Mouse (Mus musculus) limb, embryonic 11.5 days (tissue): ENCODE measurements around the gene Cops3. TPM values are rescaled to one million over a fixed set of nuclear protein-coding genes. Genes with fewer than 3 reads are reported as not detected.

Source experiments
- ATAC-seq: fragments of 200-750 bp; cut with Nextera tagmentation; 2 replicates; pipeline ENCODE4 v1.8.0; 2017; ENCODE audit warnings: low read depth; ENCODE audit not compliant: insufficient number of reproducible peaks, low FRiP score, low TSS enrichment
- DNase-seq: peaks from one replicate; pipeline ENCODE4 v3.0.0-alpha.2; 2015; ENCODE audit warnings: low spot score
- H3K27ac ChIP-seq: fragments of 300-500 bp; sonication (generic); replicated peaks from 2 replicates; pipeline ENCODE4 v1.5.1; 2014; ENCODE audit warnings: low read depth, mild to moderate bottlenecking, low read length
- H3K27me3 ChIP-seq: fragments of 300-500 bp; sonication (generic); 2 replicates; pipeline ENCODE4 v1.6.1; 2014; ENCODE audit warnings: mild to moderate bottlenecking, low read length, mixed read lengths; ENCODE audit not compliant: control insufficient read depth, insufficient read depth
- H3K36me3 ChIP-seq: fragments of 300-500 bp; sonication (generic); 2 replicates; pipeline ENCODE4 v1.6.1; 2014; ENCODE audit warnings: mild to moderate bottlenecking, low read length, moderate library complexity, mixed read lengths; ENCODE audit not compliant: control insufficient read depth, insufficient read depth
- H3K4me1 ChIP-seq: fragments of 300-500 bp; sonication (generic); 2 replicates; pipeline ENCODE4 v1.6.1; 2014; ENCODE audit warnings: low read length, mixed read lengths; ENCODE audit not compliant: control insufficient read depth, insufficient read depth
- H3K4me2 ChIP-seq: fragments of 300-500 bp; sonication (generic); 2 replicates; pipeline ENCODE4 v1.6.1; 2014; ENCODE audit warnings: low read depth, mild to moderate bottlenecking, moderate library complexity; ENCODE audit not compliant: severe bottlenecking
- H3K4me3 ChIP-seq: fragments of 300-500 bp; sonication (generic); 2 replicates; pipeline ENCODE4 v1.5.1; 2014; ENCODE audit warnings: low read depth, low read length
- H3K9ac ChIP-seq: fragments of 300-500 bp; sonication (generic); 2 replicates; pipeline ENCODE4 v1.6.1; 2014; ENCODE audit warnings: mild to moderate bottlenecking, low read length
- H3K9me3 ChIP-seq: fragments of 300-500 bp; sonication (generic); 2 replicates; pipeline ENCODE4 v1.6.1; 2016; ENCODE audit warnings: low read length; ENCODE audit not compliant: control insufficient read depth
- WGBS: fragments of 180-500 bp; shearing (Covaris S2); extraction: QIAGEN DNeasy Blood & Tissue Kit; methylation state at CpG from one replicate; pipeline ENCODE4 v1.1.7; 2014; 5-methylcytosine and 5-hydroxymethylcytosine counted together
- polyA plus RNA-seq: library from polyadenylated mRNA; unstranded; fragments of >200 nt; fragmentation: Nextera tagmentation; extraction: Ambion mirVana; gene quantifications from 2 replicates; pipeline ENCODE4 v1.2.1, GENCODE M21; 2014

The Cops3 gene
- polyA plus RNA-seq, 1 experiment from 2014 or later = 250 TPM

DNA sequence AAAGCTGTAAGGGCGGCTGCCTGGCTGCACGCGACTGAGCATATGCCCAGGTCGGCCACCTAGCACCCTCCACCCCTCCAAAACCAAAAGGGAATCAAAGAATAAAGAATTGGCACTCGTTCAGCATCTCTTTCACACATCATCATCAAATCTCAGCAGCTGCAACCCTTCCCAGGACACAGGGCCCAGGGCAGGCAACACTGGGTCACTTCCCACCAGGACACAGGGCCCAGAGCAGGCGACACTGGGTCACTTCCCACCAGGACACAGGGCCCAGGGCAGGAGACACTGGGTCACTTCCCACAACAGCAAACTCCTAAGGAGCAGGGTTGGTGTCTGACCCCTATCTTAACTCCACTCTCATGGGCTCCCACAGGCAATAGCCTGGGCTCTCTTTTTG lies 46.2 kb downstream of the Cops3 start:
- H3K4me3 ChIP-seq = no peak overlapping the region
- H3K9me3 ChIP-seq = no peaks in the 10 kb centered on the region
- no peaks in the 10 kb centered on the region for H3K27me3 ChIP-seq
- no peak overlapping the region for H3K27ac ChIP-seq
- H3K9ac ChIP-seq = no peak overlapping the region
- H3K36me3 ChIP-seq = peaks cover 14% of the 10 kb centered on the region
- H3K4me1 ChIP-seq = no peaks in the 10 kb centered on the region
- DNase-seq (no peak), ATAC-seq (no peak)
- no peak overlapping the region for H3K4me2 ChIP-seq
- WGBS = 88% methylated on average over 6 of the region's 6 CpGs

DNA sequence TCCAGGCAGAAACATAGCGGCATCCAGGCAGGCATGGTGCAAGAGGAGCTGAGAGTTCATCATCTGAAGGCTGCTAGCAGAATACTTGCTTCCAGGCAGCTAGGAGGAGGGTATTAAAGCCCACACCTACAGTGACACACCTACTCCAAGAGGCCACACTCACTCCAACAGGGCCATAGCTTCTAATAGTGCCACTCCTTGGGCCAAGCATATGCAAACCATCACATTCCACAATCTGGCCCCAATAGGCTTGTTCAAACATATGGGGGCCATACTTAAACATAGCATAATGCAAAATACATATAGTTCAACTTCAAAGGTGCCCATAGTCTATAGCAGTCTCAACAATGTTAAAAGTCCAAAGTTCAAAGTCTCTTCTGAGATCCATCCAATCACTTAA lies 50.3 kb downstream of the Cops3 start:
- no peak for ATAC-seq

DNA sequence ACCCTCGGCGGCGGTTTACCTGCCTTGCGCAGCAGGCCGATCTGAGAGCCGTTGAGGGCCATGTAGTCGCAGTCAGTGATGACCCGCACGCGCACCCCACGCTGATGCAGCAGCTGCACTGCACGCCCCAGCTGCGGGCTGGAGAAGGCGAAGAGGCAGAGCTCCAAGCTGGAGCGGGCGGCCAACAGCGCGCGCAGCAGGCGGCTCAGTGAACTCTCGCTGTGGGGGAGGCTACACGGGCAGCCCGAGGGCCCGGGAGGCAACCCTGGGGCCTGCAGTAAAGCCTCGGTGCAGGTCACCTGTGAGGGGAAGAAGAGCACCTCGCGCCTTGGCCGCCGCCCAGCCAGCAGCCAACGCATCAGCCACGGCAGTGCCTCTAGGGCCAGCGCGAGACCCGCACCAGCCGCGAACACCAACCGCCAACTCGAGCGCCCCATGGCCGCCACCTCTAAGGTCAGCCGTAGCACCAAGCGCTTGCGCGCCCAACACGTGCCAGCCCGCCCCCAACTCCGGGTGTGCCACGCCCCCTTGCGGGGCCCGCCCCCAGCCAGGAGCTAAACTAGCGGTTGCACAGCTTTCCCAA lies 52.3 kb downstream of the Cops3 start, which contains the start of gene Pld6:
Gene Pld6 (minus strand): TSS at position 447 of the 583 bp plus-strand sequence.
- no peak within 1 kb of the TSS for H3K27ac ChIP-seq
- WGBS = 1% methylated on average over 51 of the region's 51 CpGs
- H3K4me1 ChIP-seq = peaks cover 6% of the 10 kb centered on the region
- ATAC-seq = peak; percentile 75; the same call in 1 of the 2 replicates
- H3K36me3 ChIP-seq = peaks cover 3% of the 10 kb centered on the region
- H3K4me2 ChIP-seq = peak within 1 kb of the TSS; percentile 95
- H3K9me3 ChIP-seq = no peaks in the 10 kb centered on the region
- no peaks in the 10 kb centered on the region for H3K27me3 ChIP-seq
- H3K9ac ChIP-seq = peak within 1 kb of the TSS; percentile 70
- H3K4me3 ChIP-seq = peak within 1 kb of the TSS; percentile 42
- peak; percentile 83 for DNase-seq

More for the DNA sequence above, 50.3 kb downstream of the Cops3 start:
- Histone ChIP-seq H3K4me3 (no peak overlapping the region), H3K4me2 (no peak overlapping the region), H3K27me3 (no peaks in the 10 kb centered on the region), H3K9me3 (no peaks in the 10 kb centered on the region), H3K36me3 (peaks cover 8% of the 10 kb centered on the region), H3K9ac (no peak overlapping the region), H3K27ac (no peak overlapping the region), H3K4me1 (peaks cover 6% of the 10 kb centered on the region)
- 91% methylated on average over 1 of the region's 1 CpGs for WGBS
- DNase-seq = no peak

DNA sequence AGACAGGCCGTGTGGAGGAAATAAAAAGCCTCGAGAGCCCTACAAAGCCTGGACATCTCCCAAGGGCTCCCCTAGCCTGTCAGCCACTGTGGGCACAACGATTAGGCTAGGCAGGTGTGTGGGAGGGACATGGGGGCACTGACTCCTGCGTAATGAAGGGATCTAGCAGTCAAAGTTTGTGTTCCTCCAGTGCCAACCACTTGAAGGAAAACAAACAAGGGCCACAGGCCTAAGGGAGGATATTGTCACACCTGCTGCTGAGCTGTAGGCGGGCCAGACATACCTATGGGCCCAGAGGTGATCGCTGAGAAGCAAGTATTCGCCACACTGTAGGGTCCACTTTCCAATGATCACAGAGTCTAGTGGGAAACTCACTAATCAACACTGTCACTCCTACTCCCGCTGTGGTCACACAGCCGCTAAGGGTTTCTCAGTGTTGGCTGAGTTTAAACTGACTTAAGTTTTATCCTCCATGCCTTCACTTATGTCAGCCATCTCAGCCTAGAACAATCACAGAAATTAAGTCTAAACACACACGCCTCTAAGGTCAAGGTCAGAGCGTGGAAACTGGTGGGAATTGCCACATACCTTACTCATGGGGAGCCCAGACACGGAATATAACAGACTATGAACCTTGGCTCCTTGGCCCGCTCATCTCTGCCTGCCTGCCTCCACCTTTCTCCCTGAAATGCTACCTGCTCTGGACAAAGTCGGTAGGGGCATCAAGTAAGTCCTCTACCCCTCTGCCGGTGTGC lies 53.0 kb downstream of the Cops3 start:
- no peak overlapping the region for H3K27ac ChIP-seq
- no peak overlapping the region; the same call in 1 of the 2 replicates for H3K9ac ChIP-seq
- H3K4me2 ChIP-seq = peak overlapping the region; percentile 95
- peak overlapping the region; percentile 42 for H3K4me3 ChIP-seq
- no peaks in the 10 kb centered on the region for H3K27me3 ChIP-seq
- ATAC-seq (no peak), DNase-seq (no peak)
- no peaks in the 10 kb centered on the region; the same call in 1 of the 2 replicates for H3K36me3 ChIP-seq
- WGBS = 49% methylated on average over 15 of the region's 15 CpGs
- H3K9me3 ChIP-seq = no peaks in the 10 kb centered on the region
- H3K4me1 ChIP-seq = peaks cover 6% of the 10 kb centered on the region

DNA sequence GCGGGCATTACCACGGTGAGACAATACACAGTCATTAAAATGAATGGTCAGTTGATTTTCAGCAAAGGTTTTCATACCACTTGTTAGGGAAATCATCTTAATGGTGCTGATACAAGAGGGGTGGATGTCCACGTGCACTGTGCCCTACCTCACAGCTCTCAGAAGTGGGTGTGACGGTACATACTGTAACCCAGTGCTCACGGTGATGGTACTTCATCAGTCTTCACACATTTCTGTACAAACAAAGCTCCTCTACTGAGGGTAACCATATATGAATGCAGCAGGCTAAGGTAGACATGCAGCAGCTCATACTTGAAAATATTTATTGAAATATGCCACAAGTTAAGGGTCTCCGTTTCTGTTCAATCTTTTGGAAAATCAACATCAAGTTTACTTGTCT lies 56.0 kb downstream of the Cops3 start:
- H3K36me3 ChIP-seq = no peaks in the 10 kb centered on the region; the same call in 1 of the 2 replicates
- no peak overlapping the region for H3K27ac ChIP-seq
- H3K27me3 ChIP-seq = no peaks in the 10 kb centered on the region
- H3K9me3 ChIP-seq = no peaks in the 10 kb centered on the region
- DNase-seq = no peak
- no peak overlapping the region for H3K9ac ChIP-seq
- H3K4me3 ChIP-seq = no peak overlapping the region
- peaks cover 6% of the 10 kb centered on the region for H3K4me1 ChIP-seq
- H3K4me2 ChIP-seq = no peak overlapping the region
- no peak for ATAC-seq
- WGBS = 92% methylated on average over 6 of the region's 6 CpGs

DNA sequence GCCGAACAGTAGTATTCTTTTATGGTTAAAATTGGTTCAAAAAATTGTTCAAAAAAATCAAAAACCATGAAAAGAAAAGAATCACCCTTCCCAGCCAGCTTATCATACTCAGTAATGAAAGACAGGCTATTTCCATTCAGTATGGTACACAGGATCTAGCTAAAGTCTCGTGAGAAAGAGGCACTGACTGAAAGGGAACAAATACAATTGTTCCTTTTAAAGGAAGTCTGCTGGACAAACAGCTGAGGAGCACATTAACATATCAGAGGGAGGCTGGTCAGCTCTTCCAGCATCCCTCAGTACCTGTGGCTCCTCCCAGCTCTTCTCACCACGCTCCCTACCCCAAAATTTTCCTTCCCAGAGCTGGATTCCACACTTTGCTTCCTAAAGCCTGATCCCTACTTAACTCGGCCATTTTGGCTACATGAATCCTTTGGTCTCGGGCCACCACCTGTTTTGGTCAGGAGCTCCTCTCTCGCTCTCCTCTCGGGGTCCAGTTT lies 57.5 kb downstream of the Cops3 start:
- no peak overlapping the region for H3K27ac ChIP-seq
- ATAC-seq = no peak
- no peaks in the 10 kb centered on the region for H3K9me3 ChIP-seq
- no peak overlapping the region for H3K4me2 ChIP-seq
- no peak overlapping the region for H3K9ac ChIP-seq
- H3K27me3 ChIP-seq = no peaks in the 10 kb centered on the region
- no peak for DNase-seq
- peaks cover 3% of the 10 kb centered on the region for H3K4me1 ChIP-seq
- 83% methylated on average over 7 of the region's 7 CpGs for WGBS
- H3K4me3 ChIP-seq = no peak overlapping the region
- peaks cover 7% of the 10 kb centered on the region; the same call in 1 of the 2 replicates for H3K36me3 ChIP-seq

DNA sequence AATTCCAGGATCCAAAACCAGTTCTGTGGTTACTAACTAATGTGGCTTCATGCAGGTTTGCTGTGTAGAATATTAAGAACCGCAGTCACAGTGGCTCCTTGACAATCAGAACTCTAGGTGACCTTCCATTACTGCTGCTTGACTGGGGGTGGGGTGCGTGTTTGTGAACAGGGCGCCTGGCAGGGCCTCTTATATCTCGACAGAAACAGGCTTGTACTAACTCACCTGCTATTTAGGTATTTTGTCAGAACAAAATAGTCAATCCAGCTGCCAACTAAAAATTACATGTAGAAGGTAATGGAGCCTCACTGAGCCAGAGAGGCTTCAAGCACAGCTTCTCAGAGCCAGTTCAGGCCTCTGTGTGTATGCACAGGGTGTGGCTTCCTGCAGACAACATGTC lies 59.4 kb downstream of the Cops3 start:
- Histone ChIP-seq H3K36me3 (peaks cover 12% of the 10 kb centered on the region; the same call in 1 of the 2 replicates), H3K4me3 (no peak overlapping the region), H3K9me3 (no peaks in the 10 kb centered on the region), H3K27ac (no peak overlapping the region), H3K9ac (no peak overlapping the region), H3K4me1 (no peaks in the 10 kb centered on the region), H3K27me3 (no peaks in the 10 kb centered on the region), H3K4me2 (no peak overlapping the region)
- DNase-seq (no peak), ATAC-seq (no peak)
- 93% methylated on average over 4 of the region's 4 CpGs for WGBS

DNA sequence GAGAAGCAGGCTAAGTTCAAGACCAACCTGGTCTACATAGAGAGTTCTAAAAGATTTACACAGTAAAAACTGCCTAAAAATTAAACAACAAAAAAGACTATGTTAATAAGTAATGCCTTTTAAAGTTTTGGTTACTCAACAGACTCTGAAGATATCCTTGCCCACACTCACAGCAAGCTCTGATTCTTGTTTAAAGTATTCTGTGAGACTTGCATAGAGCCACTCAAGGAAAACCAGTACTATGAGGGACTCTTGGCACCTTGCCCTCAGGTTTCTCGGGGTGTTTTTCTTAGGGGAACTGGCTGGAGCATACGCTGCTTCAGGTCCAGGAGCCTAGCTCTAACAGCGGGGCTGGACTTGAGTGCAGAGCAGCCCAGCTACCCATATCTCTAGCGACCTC lies 60.2 kb downstream of the Cops3 start:
- no peak overlapping the region for H3K4me2 ChIP-seq

More for the DNA sequence above, 60.2 kb downstream of the Cops3 start:
- Histone ChIP-seq H3K9ac (no peak overlapping the region), H3K27me3 (no peaks in the 10 kb centered on the region), H3K27ac (no peak overlapping the region), H3K4me3 (no peak overlapping the region), H3K36me3 (peaks cover 12% of the 10 kb centered on the region; the same call in 1 of the 2 replicates), H3K9me3 (no peaks in the 10 kb centered on the region), H3K4me1 (no peaks in the 10 kb centered on the region)
- DNase-seq (no peak), ATAC-seq (no peak)
- 87% methylated on average over 4 of the region's 4 CpGs for WGBS
